Mouse (Mus musculus) layer of hippocampus, postnatal 25 days (tissue): Measurements from ENCODE around the gene Sumo3. TPM values are rescaled to one million over a fixed set of nuclear protein-coding genes. Genes with fewer than 3 reads are reported as not detected.

ENCODE experiments used
- DNase-seq, 2 experiments: peaks; one replicate each; pipeline ENCODE4 v3.0.0; 2022; ENCODE audit warnings: mixed read lengths in 2 of 2, low spot score in 1 of 2; ENCODE audit errors: extremely low spot score in 1 of 2
- total RNA-seq, 2 experiments: library from RNA; stranded (reverse); gene quantifications; 2 replicates each; pipeline ENCODE4 v1.2.3; 2021

Sumo3 gene
- total RNA-seq, 2 experiments from 2014 or later = 116 to 128 TPM

- no peak for DNase-seq
Observed at GRCm38 (mm10) chr10:77623639-77624400, 17.9 kb downstream of the Sumo3 start.

GRCm38 (mm10) chr10:77624570-77624995 lies 18.7 kb downstream of the Sumo3 start:
- peak in 1 of 2 experiments; percentile 27 for DNase-seq

DNA sequence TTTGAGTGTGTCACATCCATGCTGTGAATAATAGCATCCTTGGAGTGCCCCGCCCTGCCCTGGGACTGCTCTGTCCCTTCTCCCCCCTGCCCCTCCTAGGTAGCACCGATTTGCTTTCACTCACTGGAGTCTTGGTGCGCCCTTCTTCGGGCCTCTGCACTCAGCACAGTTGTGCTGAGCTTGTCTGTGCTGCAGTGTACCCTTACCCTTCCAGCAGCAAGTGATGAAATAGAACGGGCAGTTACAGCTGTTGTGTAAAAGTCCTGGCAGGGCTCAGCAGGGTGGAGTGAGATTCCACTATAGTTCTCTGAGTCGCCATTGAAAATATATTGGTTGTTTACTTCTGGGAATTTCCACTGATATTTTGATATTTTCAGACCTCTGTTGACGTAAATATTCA lies 20.1 kb downstream of the Sumo3 start:
- no peak for DNase-seq

DNA sequence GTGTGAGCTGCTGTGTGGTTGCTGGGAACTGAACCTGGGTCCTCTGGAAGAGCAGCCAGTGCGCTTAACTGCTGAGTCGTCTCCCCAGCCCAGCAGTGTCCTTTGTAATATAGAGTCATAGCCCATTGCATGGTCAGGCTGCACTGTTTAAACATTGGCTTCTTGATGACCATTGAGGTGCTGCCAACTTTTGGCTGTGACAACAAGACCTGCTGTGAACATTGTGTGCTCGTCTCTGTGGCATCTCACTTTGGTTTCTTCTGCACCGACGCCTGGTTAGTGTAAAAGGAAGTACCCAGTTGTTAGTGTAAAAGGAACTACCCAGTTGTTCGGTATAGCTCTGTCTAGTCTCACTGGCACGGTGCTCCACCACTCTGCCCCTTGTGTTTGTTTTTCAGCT lies 20.7 kb downstream of the Sumo3 start:
- no peak for DNase-seq

GRCm38 (mm10) chr10:77627497-77627896 lies 21.6 kb downstream of the Sumo3 start:
- peak; percentile 71 to 89 for DNase-seq

- no peak for DNase-seq
Observed at GRCm38 (mm10) chr10:77629163-77629562, 23.3 kb downstream of the Sumo3 start.

DNA sequence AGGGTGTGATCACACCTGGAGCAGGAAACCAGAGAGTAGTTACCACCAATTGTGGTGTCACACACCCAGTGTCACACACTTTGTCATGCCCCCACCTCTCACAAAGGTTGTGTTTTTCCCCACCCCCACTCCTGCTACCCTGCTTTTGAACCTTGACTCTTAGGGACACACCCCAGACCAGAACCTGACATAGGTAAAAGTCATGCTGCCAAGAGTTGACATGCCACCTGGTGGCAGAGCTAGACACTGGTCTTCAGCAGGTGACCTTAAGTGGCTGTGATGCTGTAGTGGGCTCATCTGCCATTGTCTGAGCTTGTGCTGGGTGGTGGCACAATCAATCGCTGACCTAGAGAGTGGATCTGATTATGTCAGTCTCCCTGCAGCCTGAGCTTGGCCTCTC lies 24.1 kb downstream of the Sumo3 start:
- DNase-seq = no peak

GRCm38 (mm10) chr10:77634016-77634415 lies 28.1 kb downstream of the Sumo3 start:
- DNase-seq = no peak

DNA sequence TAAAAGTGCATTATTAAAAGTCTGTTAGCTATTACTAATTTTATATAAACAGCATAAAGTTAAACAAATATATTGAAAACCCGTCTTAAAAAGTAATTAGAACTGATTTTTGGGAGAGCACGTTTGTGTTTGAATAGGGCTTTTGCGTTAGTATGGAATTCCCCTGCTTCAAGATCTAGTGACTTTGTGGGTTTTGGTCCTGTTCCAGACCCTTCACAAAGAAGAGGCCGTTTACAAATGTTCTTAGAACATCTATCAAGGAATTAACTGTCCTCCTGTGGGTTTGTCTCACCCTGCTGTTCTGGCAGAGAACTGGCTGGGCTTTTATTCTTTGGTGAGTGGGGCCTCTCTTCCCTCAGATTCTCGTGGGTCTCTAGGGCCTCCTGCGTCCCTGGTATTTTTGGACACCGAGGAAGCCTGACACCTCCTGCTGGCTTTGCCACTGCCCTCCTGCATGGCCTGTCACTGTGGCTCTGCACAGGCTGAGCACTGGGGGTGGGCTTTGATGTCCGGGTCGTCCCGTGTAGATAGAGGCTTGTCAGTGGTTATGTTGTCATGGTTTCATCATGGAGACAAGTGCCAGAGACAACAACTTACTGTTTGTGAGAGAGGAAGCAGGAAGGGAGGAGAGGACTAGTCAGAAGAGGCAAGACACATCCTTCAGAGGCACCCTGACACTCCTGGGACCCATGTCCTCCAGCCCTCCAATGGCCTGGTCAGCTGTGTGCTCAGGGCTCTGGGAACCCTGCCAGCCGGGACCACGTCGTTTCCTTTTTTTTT lies 28.7 kb downstream of the Sumo3 start:
- DNase-seq = no peak

- DNase-seq = no peak
Observed at GRCm38 (mm10) chr10:77636234-77636922, 30.5 kb downstream of the Sumo3 start.

DNA sequence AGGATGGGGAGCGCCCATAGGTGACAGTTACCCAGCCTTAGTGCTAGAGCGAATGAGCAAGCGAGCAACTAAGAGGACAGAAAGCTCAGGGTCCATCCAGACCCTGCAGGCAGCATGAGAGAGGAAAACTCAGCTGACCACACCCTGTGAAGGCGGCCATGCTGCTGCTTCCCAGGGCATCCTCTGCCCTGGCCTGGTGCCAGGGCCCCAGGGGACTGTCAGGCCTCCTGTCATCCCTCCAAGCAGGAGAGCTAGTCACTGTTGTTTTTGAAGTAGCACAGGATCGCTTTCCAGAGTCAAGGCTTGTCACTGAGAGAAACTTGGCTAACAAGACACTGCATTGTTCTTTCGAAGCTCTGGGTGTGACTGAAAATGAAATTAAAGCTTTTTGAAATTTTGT lies 33.1 kb downstream of the Sumo3 start:
- no peak for DNase-seq

- DNase-seq = no peak
Observed at GRCm38 (mm10) chr10:77643160-77643559, 37.3 kb downstream of the Sumo3 start.

- DNase-seq = no peak
Observed at GRCm38 (mm10) chr10:77645571-77645970, 39.7 kb downstream of the Sumo3 start.

- no peak for DNase-seq
Observed at GRCm38 (mm10) chr10:77647461-77647860, 41.6 kb downstream of the Sumo3 start.

GRCm38 (mm10) chr10:77647901-77648300 lies 42.0 kb downstream of the Sumo3 start:
- DNase-seq = no peak

- no peak for DNase-seq
Observed at GRCm38 (mm10) chr10:77652046-77652445, 46.1 kb downstream of the Sumo3 start.

DNA sequence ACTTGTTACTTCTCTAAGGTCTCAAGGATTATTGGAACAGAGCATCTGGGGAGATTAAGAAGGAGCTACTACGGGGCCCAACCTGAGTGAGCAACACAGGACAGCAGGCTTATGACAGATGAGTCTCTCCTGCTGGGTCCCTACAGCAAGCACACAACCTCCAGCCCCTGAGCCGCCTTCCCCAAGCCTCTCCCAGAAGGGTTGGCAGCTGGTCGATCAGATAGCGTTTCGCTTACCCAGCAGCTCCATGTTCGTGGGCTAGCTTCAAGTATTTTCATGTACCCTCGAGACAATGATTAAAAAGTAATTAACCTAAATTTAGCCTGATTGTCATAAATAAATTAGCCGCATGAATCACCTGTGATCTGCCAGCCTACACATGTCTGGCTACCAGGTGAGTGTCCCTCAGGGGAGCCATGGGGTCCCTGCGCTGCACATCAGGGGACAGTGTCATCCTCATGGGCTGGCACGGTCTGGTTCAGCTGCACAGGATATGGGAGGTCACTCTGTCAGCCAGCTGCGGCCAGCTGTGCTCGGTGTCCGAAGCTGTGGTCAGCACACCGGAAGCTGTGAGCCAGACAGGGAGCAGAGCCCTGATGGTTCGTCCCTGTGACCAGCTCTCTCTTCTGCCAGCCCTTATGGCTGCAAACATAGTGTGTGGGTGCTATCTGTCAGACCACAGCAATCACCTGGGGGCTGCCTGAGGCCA lies 52.5 kb downstream of the Sumo3 start:
- no peak for DNase-seq

DNA sequence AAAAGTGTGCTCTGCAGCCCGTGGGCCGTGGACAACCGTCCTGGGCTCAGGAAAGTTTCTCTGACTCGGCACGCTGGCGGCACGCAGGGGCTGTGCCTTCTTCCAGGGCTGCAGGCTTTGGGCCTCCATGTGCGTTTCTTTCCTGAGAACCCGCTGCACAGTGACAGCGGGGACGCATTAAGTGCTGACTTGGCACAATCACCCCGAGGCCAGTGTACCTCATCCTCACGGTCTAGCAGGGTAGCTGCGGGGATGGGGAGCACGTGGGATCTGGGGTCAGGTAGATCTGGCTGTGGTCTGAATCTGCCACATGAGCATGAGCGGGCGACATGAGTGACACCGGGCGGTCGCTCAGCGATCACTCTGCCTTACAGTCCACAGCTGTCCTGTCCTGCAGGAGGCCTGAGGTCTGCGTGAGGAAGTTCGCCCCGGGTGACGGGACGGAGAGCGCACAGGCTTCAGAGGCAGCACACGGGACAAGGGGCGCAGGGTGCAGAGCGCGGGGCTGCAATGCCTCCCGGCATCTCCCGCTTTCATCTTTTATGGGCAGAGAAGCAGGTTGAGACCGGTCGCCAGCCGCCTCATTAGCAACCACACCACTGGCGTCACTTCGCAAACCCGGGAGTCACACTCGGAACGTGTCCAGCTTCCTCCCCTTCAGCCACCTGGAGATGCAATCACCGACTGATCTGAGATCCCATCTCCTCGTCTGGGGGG lies 58.2 kb downstream of the Sumo3 start:
- DNase-seq = no peak

GRCm38 (mm10) chr10:77666342-77666741 lies 60.4 kb downstream of the Sumo3 start:
- no peak for DNase-seq

DNA sequence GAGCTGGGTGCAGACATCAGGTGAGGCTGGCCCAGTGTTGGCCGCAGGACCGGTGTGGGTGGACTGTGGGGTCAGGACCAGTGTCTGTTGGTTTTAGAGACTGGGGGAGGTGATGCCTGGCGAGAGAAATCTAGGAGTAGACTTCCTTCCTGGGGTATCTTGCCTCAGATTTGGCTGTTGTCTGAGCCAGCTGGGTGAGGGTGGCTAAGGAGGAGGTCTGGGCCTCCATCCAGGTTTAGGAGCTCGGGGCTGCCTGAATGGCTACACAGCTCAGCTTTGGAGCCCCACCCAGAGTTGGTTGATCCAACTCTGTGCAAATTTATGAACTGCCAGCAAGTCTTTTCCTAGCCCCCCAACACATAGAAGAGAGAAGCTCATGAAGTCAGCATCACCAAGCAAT lies 61.5 kb downstream of the Sumo3 start:
- DNase-seq = no peak
